Mouse (Mus musculus) CD4-positive, CD25-positive, alpha-beta regulatory T cell, adult 4 months (primary cell): Measurements from ENCODE around the gene Ccdc51. TPM values are rescaled to one million over a fixed set of nuclear protein-coding genes. Genes with fewer than 3 reads are reported as not detected.
A peak's percentile ranks its signal among the peaks of the same experiment; 100 is the strongest.

Experiments used
- ATAC-seq: one replicate; pipeline ENCODE4 v1.8.0; 2017
- polyA plus RNA-seq, 2 experiments: library from polyadenylated mRNA; unstranded; fragments of 100-300 nt; shearing (Covaris generic); gene quantifications; one replicate each; pipeline ENCODE4 v1.2.1; 2017

Ccdc51 gene
- polyA plus RNA-seq, 2 experiments from 2014 or later = 13.5 to 16.0 TPM

GRCm38 (mm10) chr9:109097831-109098230 lies 15.5 kb downstream of the Ccdc51 start:
- ATAC-seq = no peak

- no peak for ATAC-seq
Observed at GRCm38 (mm10) chr9:109098366-109098765, 16.1 kb downstream of the Ccdc51 start.

GRCm38 (mm10) chr9:109098969-109099368 lies 16.7 kb downstream of the Ccdc51 start:
- no peak for ATAC-seq

- no peak for ATAC-seq
Observed at GRCm38 (mm10) chr9:109100307-109100928, 18.1 kb downstream of the Ccdc51 start.

- ATAC-seq = no peak
Observed at GRCm38 (mm10) chr9:109101933-109102445, 19.7 kb downstream of the Ccdc51 start.

GRCm38 (mm10) chr9:109102541-109102940 lies 20.2 kb downstream of the Ccdc51 start:
- no peak for ATAC-seq

- no peak for ATAC-seq
Observed at GRCm38 (mm10) chr9:109103250-109103649, 21.0 kb downstream of the Ccdc51 start.

- no peak for ATAC-seq
Observed at GRCm38 (mm10) chr9:109104083-109104482, 21.8 kb downstream of the Ccdc51 start.

GRCm38 (mm10) chr9:109105011-109105410 lies 22.7 kb downstream of the Ccdc51 start:
- ATAC-seq = no peak

- no peak for ATAC-seq
Observed at GRCm38 (mm10) chr9:109105648-109106047, 23.4 kb downstream of the Ccdc51 start.

- ATAC-seq = no peak
Observed at GRCm38 (mm10) chr9:109107341-109107740, 25.0 kb downstream of the Ccdc51 start.

- ATAC-seq = no peak
Observed at GRCm38 (mm10) chr9:109110240-109110639, 27.9 kb downstream of the Ccdc51 start.

- no peak for ATAC-seq
Observed at GRCm38 (mm10) chr9:109111101-109111500, 28.8 kb downstream of the Ccdc51 start.

GRCm38 (mm10) chr9:109111591-109111990 lies 29.3 kb downstream of the Ccdc51 start:
- ATAC-seq = no peak

GRCm38 (mm10) chr9:109113331-109113730 lies 31.0 kb downstream of the Ccdc51 start:
- ATAC-seq = no peak

- ATAC-seq = no peak
Observed at GRCm38 (mm10) chr9:109114276-109114675, 32.0 kb downstream of the Ccdc51 start.

- no peak for ATAC-seq
Observed at GRCm38 (mm10) chr9:109114871-109115270, 32.6 kb downstream of the Ccdc51 start.

- ATAC-seq = no peak
Observed at GRCm38 (mm10) chr9:109116205-109116604, 33.9 kb downstream of the Ccdc51 start.

- no peak for ATAC-seq
Observed at GRCm38 (mm10) chr9:109118106-109118505, 35.8 kb downstream of the Ccdc51 start.

GRCm38 (mm10) chr9:109119571-109119970 lies 37.3 kb downstream of the Ccdc51 start:
- ATAC-seq = no peak

- ATAC-seq = no peak
Observed at GRCm38 (mm10) chr9:109120956-109121355, 38.7 kb downstream of the Ccdc51 start.

GRCm38 (mm10) chr9:109122553-109123085 lies 40.3 kb downstream of the Ccdc51 start:
- ATAC-seq = peak; percentile 56

- no peak for ATAC-seq
Observed at GRCm38 (mm10) chr9:109123266-109123665, 41.0 kb downstream of the Ccdc51 start.

- ATAC-seq = no peak
Observed at GRCm38 (mm10) chr9:109124164-109124563, 41.9 kb downstream of the Ccdc51 start.

- no peak for ATAC-seq
Observed at GRCm38 (mm10) chr9:109125043-109125442, 42.8 kb downstream of the Ccdc51 start.
